Mouse (Mus musculus): Measurements from ENCODE around the gene Gm28043. TPM values are rescaled to one million over a fixed set of nuclear protein-coding genes. Genes with fewer than 3 reads are reported as not detected.

Gm28043 gene
- total RNA-seq, 1 experiment, result 10.2 TPM

DNA sequence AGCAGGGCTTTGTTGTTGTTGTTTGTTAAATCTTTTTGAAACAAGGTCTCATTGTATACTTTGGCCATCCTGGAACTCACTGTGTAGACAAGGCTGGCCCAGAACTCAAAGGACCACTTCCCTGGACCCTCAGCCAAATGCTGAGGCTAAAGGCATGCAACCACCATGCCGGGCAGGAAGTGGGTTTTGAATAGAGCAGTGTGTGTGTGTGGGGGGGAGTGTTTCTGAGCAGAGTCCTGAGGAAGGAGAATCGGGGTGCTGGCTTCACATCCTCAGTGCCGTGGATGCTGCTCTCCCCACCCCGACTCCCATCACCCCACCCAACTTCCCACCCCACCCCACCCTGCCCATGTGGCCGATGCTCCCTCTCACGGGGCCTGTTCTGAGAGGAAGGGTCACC, 29.2 kb upstream of the Gm28043 start:
- Histone ChIP-seq H3K36me3 (ENCODE audit: control insufficient read depth, insufficient read depth, low read length, poor library complexity, severe bottlenecking) (peaks cover 7% of the 10 kb centered on the region; the same call in 1 of the 2 replicates), H3K27ac (ENCODE audit: insufficient read depth, low read depth, low read length, poor library complexity, severe bottlenecking) (no peak overlapping the region), H3K9me3 (ENCODE audit: control insufficient read depth, insufficient read depth, low read depth, low read length) (no peaks in the 10 kb centered on the region), H3K4me3 (ENCODE audit: insufficient read depth in 1 of 2, low read depth in 1 of 2, low read length in 2 of 2, poor library complexity in 1 of 2, severe bottlenecking in 1 of 2) (no peak overlapping the region), H3K4me1 (ENCODE audit: control insufficient read depth in 2 of 2, insufficient read depth in 2 of 2, low read length in 2 of 2, poor library complexity in 1 of 2) (no peaks in the 10 kb centered on the region), H3K9ac (ENCODE audit: insufficient read depth, low read depth, low read length, poor library complexity, severe bottlenecking) (no peak overlapping the region)
- TF ChIP-seq HCFC1 (IDR thresholded peaks at IDR 0.05; ENCODE audit: borderline replicate concordance, insufficient read depth, low read length) (no peak), CHD2 (IDR thresholded peaks at IDR 0.05; ENCODE audit: low read depth, low read length) (no peak), ZC3H11A (IDR thresholded peaks at IDR 0.05; ENCODE audit: borderline replicate concordance, low read depth, low read length) (no peak), MAFK (IDR thresholded peaks at IDR 0.05; ENCODE audit: insufficient read depth, low read depth, low read length) (no peak), ZNF384 (IDR thresholded peaks at IDR 0.05; ENCODE audit: low read depth, low read length) (no peak)
- in situ Hi-C loops (cut with MboI; ENCODE audit: low sequenced_read_pairs in 2 of 2, unreplicated experiment in 2 of 2), result no loop called here
- DNase-seq (ENCODE audit: low read depth, low spot score), result no peak

DNA sequence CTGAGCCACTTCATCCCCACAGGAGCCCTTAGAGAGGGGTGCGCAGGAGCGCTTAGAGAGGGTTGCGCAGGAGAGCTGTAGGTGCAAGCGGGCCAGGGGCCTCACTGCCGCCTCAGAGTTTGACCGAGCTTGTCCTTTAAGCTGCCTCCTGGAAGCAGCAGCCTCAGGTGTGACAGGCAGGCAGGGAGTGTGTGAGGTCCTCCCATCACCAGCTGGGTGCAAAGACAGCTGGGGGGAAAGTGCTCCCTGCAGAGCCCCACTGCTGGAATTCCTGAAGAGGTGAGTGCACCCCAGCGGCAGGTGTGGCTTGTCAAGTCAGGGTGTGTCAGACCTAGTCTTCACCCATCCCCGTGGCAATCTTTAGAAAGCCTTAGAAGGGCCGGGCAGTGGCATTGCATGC, 27.8 kb upstream of the Gm28043 start:
- Histone ChIP-seq H3K4me1 (ENCODE audit: control insufficient read depth in 2 of 2, insufficient read depth in 2 of 2, low read length in 2 of 2, poor library complexity in 1 of 2) (no peaks in the 10 kb centered on the region), H3K9me3 (ENCODE audit: control insufficient read depth, insufficient read depth, low read depth, low read length) (no peaks in the 10 kb centered on the region), H3K9ac (ENCODE audit: insufficient read depth, low read depth, low read length, poor library complexity, severe bottlenecking) (no peak overlapping the region), H3K4me3 (ENCODE audit: insufficient read depth in 1 of 2, low read depth in 1 of 2, low read length in 2 of 2, poor library complexity in 1 of 2, severe bottlenecking in 1 of 2) (no peak overlapping the region), H3K27ac (ENCODE audit: insufficient read depth, low read depth, low read length, poor library complexity, severe bottlenecking) (no peak overlapping the region), H3K36me3 (ENCODE audit: control insufficient read depth, insufficient read depth, low read length, poor library complexity, severe bottlenecking) (peaks cover 4% of the 10 kb centered on the region; the same call in 1 of the 2 replicates)
- no peak for DNase-seq (ENCODE audit: low read depth, low spot score)
- TF ChIP-seq MAFK (IDR thresholded peaks at IDR 0.05; ENCODE audit: insufficient read depth, low read depth, low read length) (no peak), CHD2 (IDR thresholded peaks at IDR 0.05; ENCODE audit: low read depth, low read length) (no peak), ZC3H11A (IDR thresholded peaks at IDR 0.05; ENCODE audit: borderline replicate concordance, low read depth, low read length) (no peak), ZNF384 (IDR thresholded peaks at IDR 0.05; ENCODE audit: low read depth, low read length) (no peak), HCFC1 (IDR thresholded peaks at IDR 0.05; ENCODE audit: borderline replicate concordance, insufficient read depth, low read length) (no peak)
- in situ Hi-C loops (cut with MboI; ENCODE audit: low sequenced_read_pairs in 2 of 2, unreplicated experiment in 2 of 2), result no loop called here

DNA sequence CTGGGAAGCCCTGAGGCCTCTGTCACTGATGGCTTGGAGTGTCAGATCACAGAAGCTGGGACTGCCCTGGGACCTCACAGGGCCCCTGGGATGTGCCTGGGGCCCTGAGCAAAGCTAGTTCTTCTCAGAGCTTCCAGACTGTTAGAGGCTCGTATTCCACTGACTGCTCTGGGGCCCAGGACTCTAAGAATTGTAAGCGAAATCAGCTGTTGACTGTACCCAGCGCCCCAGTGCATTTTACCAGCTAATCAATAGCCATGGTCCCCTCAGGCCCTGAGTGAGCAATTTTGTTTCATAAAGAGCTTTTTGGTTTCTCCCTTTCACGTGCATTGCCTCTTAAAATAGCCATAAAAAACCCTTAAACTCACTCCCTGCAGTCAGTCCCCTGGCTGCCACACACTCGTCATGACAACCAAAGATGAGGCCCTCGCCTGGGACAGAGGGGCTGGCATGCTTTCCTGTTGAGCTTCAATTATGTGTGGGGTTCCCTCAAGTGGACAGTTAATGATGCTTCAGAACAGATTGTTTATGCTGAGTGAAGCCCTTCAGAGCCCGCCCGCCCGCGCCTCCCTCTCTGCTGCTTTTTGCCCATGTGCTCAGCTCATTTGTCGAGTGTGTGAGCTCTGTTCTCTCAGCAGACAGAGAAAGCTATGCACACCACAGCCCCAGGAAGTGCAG, 25.3 kb upstream of the Gm28043 start:
- H3K27ac ChIP-seq (ENCODE audit: insufficient read depth, low read depth, low read length, poor library complexity, severe bottlenecking), result no peak overlapping the region
- no peak for DNase-seq (ENCODE audit: low read depth, low spot score)

DNA sequence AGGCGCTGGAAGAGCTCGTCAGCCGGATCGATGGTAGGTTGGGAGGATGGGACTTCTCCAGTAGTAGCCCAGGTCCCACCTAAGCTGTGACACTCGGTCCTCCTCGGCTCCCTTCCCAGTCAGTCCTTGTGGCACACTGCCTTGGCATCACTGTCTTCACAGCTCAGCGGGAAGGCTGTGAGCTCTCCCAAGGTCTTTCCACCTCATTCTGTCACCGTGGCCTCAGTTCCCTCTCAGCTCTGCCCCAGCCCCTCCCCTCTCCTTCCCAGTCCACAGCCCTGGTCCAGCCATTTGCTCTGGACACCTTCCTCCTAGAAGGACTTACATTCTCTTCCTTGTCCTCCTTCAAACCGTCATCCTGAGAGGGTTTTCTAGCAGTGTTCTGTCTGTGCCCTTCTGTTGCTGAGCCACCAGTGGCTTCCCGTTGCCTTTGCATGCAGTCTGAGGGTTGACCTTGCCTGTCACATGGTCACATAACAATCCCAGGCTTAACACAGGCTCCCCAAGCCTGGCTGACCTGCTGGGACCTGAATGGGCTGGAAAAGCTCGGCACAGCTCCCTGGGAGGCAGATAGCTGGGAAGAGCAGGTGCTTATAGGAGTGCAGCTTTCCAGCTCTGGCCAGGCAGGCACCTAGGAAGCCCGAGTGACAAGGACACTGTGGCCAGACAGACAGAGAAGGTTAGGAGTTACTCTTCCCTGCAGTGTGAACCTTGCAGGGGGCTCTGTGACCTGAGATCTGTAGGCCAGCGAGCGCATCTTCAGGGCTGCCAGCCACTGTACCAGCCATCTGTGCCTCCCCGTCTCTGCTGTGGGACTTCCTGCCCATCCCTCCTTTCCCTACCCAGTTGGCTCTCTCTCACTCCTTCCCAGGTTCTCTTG, 18.5 kb upstream of the Gm28043 start:
- TF ChIP-seq CHD2 (IDR thresholded peaks at IDR 0.05; ENCODE audit: low read depth, low read length) (no peak), ZNF384 (IDR thresholded peaks at IDR 0.05; ENCODE audit: low read depth, low read length) (no peak), HCFC1 (IDR thresholded peaks at IDR 0.05; ENCODE audit: borderline replicate concordance, insufficient read depth, low read length) (no peak), MAFK (IDR thresholded peaks at IDR 0.05; ENCODE audit: insufficient read depth, low read depth, low read length) (no peak), ZC3H11A (IDR thresholded peaks at IDR 0.05; ENCODE audit: borderline replicate concordance, low read depth, low read length) (no peak)
- H3K4me3 ChIP-seq (ENCODE audit: insufficient read depth in 1 of 2, low read depth in 1 of 2, low read length in 2 of 2, poor library complexity in 1 of 2, severe bottlenecking in 1 of 2), result no peak overlapping the region
- in situ Hi-C loops (cut with MboI; ENCODE audit: low sequenced_read_pairs in 2 of 2, unreplicated experiment in 2 of 2), result no loop called here
- H3K9me3 ChIP-seq (ENCODE audit: control insufficient read depth, insufficient read depth, low read depth, low read length), result no peaks in the 10 kb centered on the region
- peaks cover 12% of the 10 kb centered on the region; the same call in 1 of the 2 replicates for H3K36me3 ChIP-seq (ENCODE audit: control insufficient read depth, insufficient read depth, low read length, poor library complexity, severe bottlenecking)
- no peak overlapping the region for H3K27ac ChIP-seq (ENCODE audit: insufficient read depth, low read depth, low read length, poor library complexity, severe bottlenecking)
- DNase-seq (ENCODE audit: low read depth, low spot score), result no peak
- no peak overlapping the region for H3K9ac ChIP-seq (ENCODE audit: insufficient read depth, low read depth, low read length, poor library complexity, severe bottlenecking)
- peaks cover 0 to 8% of the 10 kb centered on the region in 2 experiments; a peak in 1 of 4 replicates for H3K4me1 ChIP-seq (ENCODE audit: control insufficient read depth in 2 of 2, insufficient read depth in 2 of 2, low read length in 2 of 2, poor library complexity in 1 of 2)

More for the DNA sequence above, 25.3 kb upstream of the Gm28043 start:
- Histone ChIP-seq H3K4me1 (ENCODE audit: control insufficient read depth in 2 of 2, insufficient read depth in 2 of 2, low read length in 2 of 2, poor library complexity in 1 of 2) (no peaks in the 10 kb centered on the region), H3K9me3 (ENCODE audit: control insufficient read depth, insufficient read depth, low read depth, low read length) (no peaks in the 10 kb centered on the region), H3K36me3 (ENCODE audit: control insufficient read depth, insufficient read depth, low read length, poor library complexity, severe bottlenecking) (no peaks in the 10 kb centered on the region; the same call in 1 of the 2 replicates), H3K4me3 (ENCODE audit: insufficient read depth in 1 of 2, low read depth in 1 of 2, low read length in 2 of 2, poor library complexity in 1 of 2, severe bottlenecking in 1 of 2) (no peak overlapping the region), H3K9ac (ENCODE audit: insufficient read depth, low read depth, low read length, poor library complexity, severe bottlenecking) (no peak overlapping the region)
- in situ Hi-C loops (cut with MboI; ENCODE audit: low sequenced_read_pairs in 2 of 2, unreplicated experiment in 2 of 2), result no loop called here
- TF ChIP-seq CHD2 (IDR thresholded peaks at IDR 0.05; ENCODE audit: low read depth, low read length) (no peak), MAFK (IDR thresholded peaks at IDR 0.05; ENCODE audit: insufficient read depth, low read depth, low read length) (no peak), ZNF384 (IDR thresholded peaks at IDR 0.05; ENCODE audit: low read depth, low read length) (no peak), HCFC1 (IDR thresholded peaks at IDR 0.05; ENCODE audit: borderline replicate concordance, insufficient read depth, low read length) (no peak), ZC3H11A (IDR thresholded peaks at IDR 0.05; ENCODE audit: borderline replicate concordance, low read depth, low read length) (no peak)
